Mouse (Mus musculus) heart, adult 18-20 months (tissue): ENCODE measurements around the gene Scmh1. TPM values are rescaled to one million over a fixed set of nuclear protein-coding genes. Genes with fewer than 3 reads are reported as not detected.

Source experiments
- DNase-seq, 2 experiments: peaks; one replicate each; pipeline ENCODE4 v3.0.0; 2021 to 2022; ENCODE audit warnings: mixed read lengths in 1 of 2
- total RNA-seq, 2 experiments: library from RNA; stranded (reverse); gene quantifications; 2 replicates each; pipeline ENCODE4 v1.2.3; 2021

Gene Scmh1
- total RNA-seq, 2 experiments from 2014 or later = 47.8 to 50.0 TPM

- DNase-seq = peak in 1 of 2 experiments; percentile 39
Measured at GRCm38 (mm10) chr4:120405806-120406638, 941 bp downstream of the Scmh1 start.

GRCm38 (mm10) chr4:120406639-120407273 lies 1.7 kb downstream of the Scmh1 start:
- DNase-seq = no peak

DNA sequence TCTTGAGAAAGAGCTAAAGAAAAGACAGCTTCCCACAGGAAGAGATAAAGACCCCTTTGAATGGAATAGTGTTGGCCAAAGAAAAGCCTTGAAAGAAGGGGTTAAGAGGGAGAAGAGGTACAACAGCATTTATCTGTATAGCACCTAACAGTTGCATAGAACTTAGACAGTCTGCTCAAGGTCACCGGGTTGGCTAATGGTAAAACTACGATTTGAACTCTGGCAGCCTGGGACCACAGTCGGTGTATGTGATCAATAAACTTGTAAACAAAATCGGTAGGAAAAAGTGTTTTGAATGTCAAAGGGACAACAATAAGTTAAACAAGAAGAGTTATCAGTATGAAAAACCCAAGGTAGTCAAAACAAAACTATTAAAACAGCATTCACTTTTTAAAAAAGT lies 13.0 kb downstream of the Scmh1 start:
- no peak for DNase-seq

DNA sequence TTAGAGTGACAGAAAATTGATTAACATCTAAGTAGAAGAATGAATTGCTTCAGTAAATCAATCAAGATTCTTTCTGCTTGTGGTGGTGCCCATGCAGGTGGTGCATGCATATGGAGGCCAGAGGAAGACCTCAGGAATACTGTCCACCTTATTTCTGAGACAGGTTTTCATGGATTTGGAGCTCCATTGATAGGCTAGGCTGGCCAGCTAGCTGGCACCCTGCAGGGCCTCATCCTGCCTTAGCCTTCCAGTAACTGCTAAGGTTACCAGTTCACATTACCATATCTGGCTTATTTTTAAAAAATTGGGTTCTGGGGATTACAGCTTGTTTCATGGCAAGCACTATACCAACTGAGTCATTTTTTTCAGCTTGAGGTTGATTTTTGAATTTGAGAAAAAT lies 15.1 kb downstream of the Scmh1 start:
- DNase-seq = no peak

DNA sequence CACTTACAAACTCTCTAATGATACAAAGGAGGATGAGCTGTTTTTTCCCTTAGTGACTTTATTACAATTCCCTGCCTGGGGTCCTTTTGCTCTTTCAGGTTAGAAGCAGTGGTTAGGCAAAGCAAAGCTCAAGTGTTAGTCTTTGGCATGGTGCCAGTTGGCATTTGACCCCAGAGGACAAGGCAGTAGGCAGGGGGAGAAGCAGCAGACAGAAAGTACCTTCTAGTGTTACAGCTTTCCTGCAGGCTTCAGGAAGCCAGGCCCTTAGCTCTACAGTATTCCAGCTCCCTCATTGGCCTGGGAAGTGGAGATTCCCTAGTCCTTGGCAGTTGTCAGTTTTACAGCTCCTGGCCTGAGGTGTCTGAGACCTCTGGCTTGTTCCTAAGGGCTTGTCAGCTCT lies 15.6 kb downstream of the Scmh1 start:
- DNase-seq = peak; percentile 33 to 41

- DNase-seq = no peak
Measured at GRCm38 (mm10) chr4:120430601-120431000, 25.5 kb downstream of the Scmh1 start.

DNA sequence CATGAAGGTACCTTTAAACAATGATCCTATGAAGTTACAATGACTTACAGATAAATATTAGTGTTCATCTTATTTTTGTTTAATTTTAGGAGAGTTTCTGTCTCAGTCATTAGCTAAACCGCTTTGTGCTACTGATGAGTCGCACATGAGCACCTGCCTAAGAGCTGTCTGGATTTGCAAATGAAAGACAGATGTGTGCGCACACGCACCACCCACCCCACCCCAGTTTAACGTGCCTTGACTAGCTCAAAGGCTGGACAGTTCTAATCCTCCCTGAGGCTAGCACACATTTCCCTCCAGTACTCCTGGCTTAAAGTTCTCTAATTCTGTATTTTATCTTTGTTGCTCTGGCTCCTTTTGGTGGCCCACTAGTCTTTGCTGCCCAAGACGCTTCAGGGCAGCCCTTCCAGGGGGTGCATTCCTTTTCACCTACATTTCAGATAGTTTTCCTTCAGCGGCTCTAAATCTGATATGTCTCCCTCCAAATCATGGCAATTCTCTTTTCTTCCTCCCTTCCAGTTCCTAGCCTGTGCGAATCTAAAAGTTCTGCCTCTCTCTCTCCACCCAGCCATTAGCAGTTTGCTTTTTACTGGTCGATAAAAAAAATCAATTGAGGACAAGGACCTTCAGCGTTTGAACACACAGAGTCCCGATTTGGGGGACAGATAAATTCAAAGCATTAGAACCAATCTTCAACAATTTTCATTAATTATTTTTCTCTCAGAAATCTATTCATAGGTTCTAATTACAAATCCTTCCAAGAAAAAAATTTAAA lies 27.7 kb downstream of the Scmh1 start:
- no peak for DNase-seq

- DNase-seq = no peak
Measured at GRCm38 (mm10) chr4:120461741-120462140, 56.7 kb downstream of the Scmh1 start.

DNA sequence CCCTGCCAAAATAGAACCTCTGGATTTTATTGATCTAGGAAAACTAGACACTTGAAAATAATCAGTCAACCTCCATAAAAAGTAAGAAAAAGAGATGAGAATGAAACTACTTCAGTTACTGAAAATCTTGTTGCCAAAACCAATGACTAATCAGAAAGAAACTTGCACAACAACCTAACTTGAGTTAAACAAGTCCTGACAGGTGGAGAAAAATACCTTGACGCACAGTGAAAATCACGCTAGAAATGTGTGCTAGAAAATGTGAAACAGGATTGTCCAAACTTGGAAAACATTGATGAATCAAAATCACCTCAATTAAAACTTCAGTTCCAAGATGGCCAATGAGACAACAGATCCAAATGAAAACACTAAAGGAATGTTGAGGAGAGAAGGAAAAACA lies 67.9 kb downstream of the Scmh1 start:
- no peak for DNase-seq

GRCm38 (mm10) chr4:120487707-120488106 lies 82.6 kb downstream of the Scmh1 start:
- peak; percentile 18 to 30 for DNase-seq

- no peak for DNase-seq
Measured at GRCm38 (mm10) chr4:120506955-120507354, 101.9 kb downstream of the Scmh1 start.

DNA sequence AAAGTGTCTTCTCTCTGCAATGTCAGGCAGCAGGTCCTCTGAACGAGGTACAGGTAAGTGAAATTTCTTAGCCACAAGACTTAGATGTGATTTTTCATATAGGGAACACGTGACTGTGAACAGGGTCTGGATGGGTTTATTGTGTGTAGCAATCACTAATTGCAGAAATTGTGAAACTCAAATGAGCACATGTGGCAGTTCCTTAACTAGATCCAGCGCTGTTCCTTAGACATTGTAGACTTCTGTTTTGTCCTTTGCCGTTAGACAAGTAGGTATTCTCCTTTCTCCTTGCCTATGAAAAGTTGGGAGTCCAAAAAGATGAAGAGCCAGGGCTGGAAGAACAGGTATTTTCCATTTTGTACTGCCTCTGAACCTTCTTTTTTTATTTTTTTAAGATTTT lies 106.1 kb downstream of the Scmh1 start:
- no peak for DNase-seq

DNA sequence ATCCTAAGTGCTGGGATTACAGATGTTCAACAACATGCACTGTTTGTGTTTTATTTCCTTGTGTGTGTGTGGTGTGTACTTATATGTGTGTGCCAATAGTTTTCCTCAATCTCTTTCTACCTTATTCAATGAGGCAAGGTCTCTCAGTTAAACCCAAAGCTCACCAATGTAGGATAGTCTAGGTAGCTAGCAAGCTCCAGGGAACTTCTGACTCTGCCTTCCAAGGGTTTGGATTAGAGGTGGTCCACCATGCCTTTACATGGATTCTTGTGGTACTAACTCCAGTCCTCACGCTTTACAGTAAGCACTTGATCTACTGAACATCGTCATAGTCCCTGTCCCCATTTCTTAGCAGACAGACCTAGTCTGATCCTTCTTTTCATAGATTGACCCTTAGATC lies 109.3 kb downstream of the Scmh1 start:
- no peak for DNase-seq

DNA sequence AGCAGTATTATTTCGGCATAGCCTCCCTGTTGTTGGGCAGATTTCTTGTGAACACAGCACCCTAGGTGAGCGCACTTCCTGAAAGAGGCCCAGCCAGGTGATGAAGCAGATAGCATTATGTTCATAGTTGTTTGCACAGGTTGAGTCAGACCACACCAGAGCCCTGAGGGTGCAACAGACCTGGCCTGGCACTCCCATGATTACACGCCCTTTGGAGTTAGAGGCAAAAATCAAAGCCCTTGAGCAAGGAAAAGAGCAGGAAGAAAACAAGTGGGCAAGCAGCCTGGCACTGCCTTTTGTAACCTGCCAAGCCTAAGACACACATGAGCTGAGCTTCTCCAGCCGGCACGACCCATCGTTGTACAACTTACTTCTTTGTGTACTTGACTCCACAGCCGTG lies 111.4 kb downstream of the Scmh1 start:
- no peak for DNase-seq

GRCm38 (mm10) chr4:120516907-120517306 lies 111.8 kb downstream of the Scmh1 start:
- no peak for DNase-seq

- peak; percentile 17 to 57 for DNase-seq
Measured at GRCm38 (mm10) chr4:120517335-120517734, 112.3 kb downstream of the Scmh1 start.

- no peak for DNase-seq
Measured at GRCm38 (mm10) chr4:120521761-120522160, 116.7 kb downstream of the Scmh1 start.

- no peak for DNase-seq
Measured at GRCm38 (mm10) chr4:120522351-120522750, 117.3 kb downstream of the Scmh1 start.

- DNase-seq = no peak
Measured at GRCm38 (mm10) chr4:120523092-120523491, 118.0 kb downstream of the Scmh1 start.

- DNase-seq = peak in 1 of 2 experiments; percentile 49
Measured at GRCm38 (mm10) chr4:120528171-120528570, 123.1 kb downstream of the Scmh1 start.

GRCm38 (mm10) chr4:120531986-120532385 lies 126.9 kb downstream of the Scmh1 start, which contains the start of gene Slfnl1:
TSS of gene Slfnl1 (plus strand) at chr4:120532231.
- DNase-seq = no peak

DNA sequence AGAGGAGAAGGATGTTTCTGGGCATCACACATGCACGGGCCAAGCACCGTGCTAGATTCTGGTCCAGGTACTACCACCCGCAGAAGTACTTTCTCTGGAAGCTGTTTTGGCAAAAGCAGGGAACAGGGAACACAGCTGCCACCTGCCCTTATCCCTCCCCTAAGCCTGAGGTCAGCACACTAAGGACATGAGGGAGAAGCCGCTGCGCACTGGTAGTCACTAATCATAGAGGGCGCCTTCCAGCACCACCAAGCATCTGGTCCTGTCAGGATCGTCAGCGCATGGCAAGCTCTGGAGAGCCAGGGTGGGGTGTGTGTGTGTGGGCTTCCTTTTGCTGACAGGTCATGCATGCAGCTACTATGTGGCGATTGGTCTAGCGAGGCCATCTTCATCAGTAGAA lies 133.6 kb downstream of the Scmh1 start:
- no peak for DNase-seq

DNA sequence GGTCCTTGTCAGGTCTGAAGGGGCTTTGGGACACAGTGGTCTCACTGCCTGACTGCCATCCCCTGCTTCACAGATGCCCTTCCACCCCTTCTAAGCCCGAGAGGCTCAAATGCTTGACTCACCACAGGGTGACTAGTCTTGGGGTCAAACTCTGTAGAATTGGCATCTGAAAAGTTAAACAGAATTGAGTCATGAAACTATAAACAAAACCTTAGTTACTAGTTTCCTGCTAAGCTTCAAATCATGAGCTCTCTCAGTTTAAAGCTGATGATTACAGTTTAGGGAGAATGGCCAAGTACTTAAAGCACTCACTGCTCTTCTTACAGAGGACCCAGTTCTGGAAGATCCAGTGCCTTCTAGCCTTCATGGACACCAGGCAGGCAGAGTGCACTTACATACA lies 139.8 kb downstream of the Scmh1 start:
- no peak for DNase-seq
